Mouse (Mus musculus): ENCODE data around the gene Arhgef40. TPM values are rescaled to one million over a fixed set of nuclear protein-coding genes. Genes with fewer than 3 reads are reported as not detected.
A peak's percentile ranks its signal among the peaks of the same experiment; 100 is the strongest.

Arhgef40 gene
- polyA plus RNA-seq, 1 experiment from 2014 or later: 104 TPM

- Histone ChIP-seq H3K4me2 (peak overlapping the region; percentile 86), H3K9me3 (replicated peaks) (no peaks in the 10 kb centered on the region), H3K27ac (ENCODE audit: poor library complexity, severe bottlenecking) (peak overlapping the region; percentile 99), H3K27me3 (replicated peaks) (no peaks in the 10 kb centered on the region), H3K4me3 (peak overlapping the region; percentile 92), H3K4me1 (replicated peaks) (peaks cover 78% of the 10 kb centered on the region), H3K36me3 (peaks cover 14% of the 10 kb centered on the region), H3K9ac (peak overlapping the region; percentile 97)
- no peak for ATAC-seq (ENCODE audit: insufficient number of reproducible peaks, low FRiP score)
- WGBS: 75% methylated on average over 8 of the region's 8 CpGs
Measured at GRCm38 (mm10) chr14:52013021-52013610, 28.6 kb downstream of the Arhgef40 start.

GRCm38 (mm10) chr14:52013771-52014219 lies 29.3 kb downstream of the Arhgef40 start:
- ATAC-seq (ENCODE audit: insufficient number of reproducible peaks, low FRiP score): peak; percentile 26
- Histone ChIP-seq H3K4me2 (peak overlapping the region; percentile 86), H3K9me3 (replicated peaks) (no peaks in the 10 kb centered on the region), H3K4me3 (peak overlapping the region; percentile 92), H3K27ac (ENCODE audit: poor library complexity, severe bottlenecking) (peak overlapping the region; percentile 99), H3K4me1 (replicated peaks) (peaks cover 78% of the 10 kb centered on the region), H3K9ac (peak overlapping the region; percentile 97), H3K36me3 (peaks cover 8% of the 10 kb centered on the region), H3K27me3 (replicated peaks) (no peaks in the 10 kb centered on the region)
- WGBS: 2% methylated on average over 16 of the region's 24 CpGs

GRCm38 (mm10) chr14:52014271-52014760 lies 29.8 kb downstream of the Arhgef40 start:
- peaks cover 3% of the 10 kb centered on the region for H3K36me3 ChIP-seq
- peak; percentile 52 for ATAC-seq (ENCODE audit: insufficient number of reproducible peaks, low FRiP score)
- peak overlapping the region; percentile 97 for H3K9ac ChIP-seq
- H3K27ac ChIP-seq (ENCODE audit: poor library complexity, severe bottlenecking): peak overlapping the region; percentile 99
- H3K4me2 ChIP-seq: peak overlapping the region; percentile 86
- no peaks in the 10 kb centered on the region for H3K27me3 ChIP-seq (replicated peaks)
- WGBS: 3% methylated on average over 17 of the region's 80 CpGs
- H3K4me3 ChIP-seq: peak overlapping the region; percentile 92
- H3K9me3 ChIP-seq (replicated peaks): no peaks in the 10 kb centered on the region
- H3K4me1 ChIP-seq (replicated peaks): peaks cover 77% of the 10 kb centered on the region

DNA sequence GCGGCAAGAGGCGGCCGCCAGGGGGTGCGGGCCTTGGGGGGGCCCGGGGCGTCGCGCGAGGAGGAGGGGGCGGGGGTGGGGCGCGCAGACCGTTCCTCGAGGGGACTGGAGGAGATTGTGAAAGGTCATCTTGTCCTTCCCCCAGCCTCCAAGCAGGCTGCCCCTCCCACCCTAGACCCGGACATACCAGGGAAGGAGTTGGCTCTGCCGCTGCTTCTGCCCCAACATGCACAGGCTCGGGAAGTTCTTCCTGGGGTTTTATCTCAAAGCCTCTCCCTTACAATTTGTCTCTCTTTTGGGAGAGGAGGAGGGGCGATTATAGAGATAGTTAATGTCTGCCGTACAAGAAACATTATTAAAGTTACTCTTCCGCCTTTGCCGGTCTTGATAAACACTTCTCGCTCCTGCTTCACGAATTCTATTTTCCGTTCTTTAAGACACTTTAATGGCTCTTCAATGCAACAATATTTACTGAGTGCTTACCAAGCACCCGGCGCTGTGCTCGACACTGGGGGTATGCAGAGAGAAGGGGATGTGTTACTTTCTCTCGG lies 30.3 kb downstream of the Arhgef40 start:
- H3K9me3 ChIP-seq (replicated peaks): no peaks in the 10 kb centered on the region
- H3K36me3 ChIP-seq: no peaks in the 10 kb centered on the region; the same call in 1 of the 2 replicates
- peaks cover 72% of the 10 kb centered on the region for H3K4me1 ChIP-seq (replicated peaks)
- no peaks in the 10 kb centered on the region for H3K27me3 ChIP-seq (replicated peaks)
- peak overlapping the region; percentile 99 for H3K27ac ChIP-seq (ENCODE audit: poor library complexity, severe bottlenecking)
- H3K9ac ChIP-seq: peak overlapping the region; percentile 97
- peak overlapping the region; percentile 92 for H3K4me3 ChIP-seq
- H3K4me2 ChIP-seq: peak overlapping the region; percentile 86
- peak; percentile 60 for ATAC-seq (ENCODE audit: insufficient number of reproducible peaks, low FRiP score)
- under 1% methylated on average over 22 of the region's 28 CpGs for WGBS

- no peaks in the 10 kb centered on the region for H3K27me3 ChIP-seq (replicated peaks)
- no peaks in the 10 kb centered on the region for H3K9me3 ChIP-seq (replicated peaks)
- peaks cover 64% of the 10 kb centered on the region for H3K4me1 ChIP-seq (replicated peaks)
- peak within 1 kb of the TSS; percentile 99 for H3K27ac ChIP-seq (ENCODE audit: poor library complexity, severe bottlenecking)
- peak within 1 kb of the TSS; percentile 97 for H3K9ac ChIP-seq
- no peak for ATAC-seq (ENCODE audit: insufficient number of reproducible peaks, low FRiP score)
- peak within 1 kb of the TSS; percentile 92 for H3K4me3 ChIP-seq
- H3K4me2 ChIP-seq: peak within 1 kb of the TSS; percentile 86
- 33% methylated on average over 6 of the region's 6 CpGs for WGBS
- H3K36me3 ChIP-seq: no peaks in the 10 kb centered on the region
Measured at GRCm38 (mm10) chr14:52015445-52016100, 31.1 kb downstream of the Arhgef40 start, which contains the start of gene Tmem253. Gene Tmem253, plus strand, starts transcription at chr14:52015658.

DNA sequence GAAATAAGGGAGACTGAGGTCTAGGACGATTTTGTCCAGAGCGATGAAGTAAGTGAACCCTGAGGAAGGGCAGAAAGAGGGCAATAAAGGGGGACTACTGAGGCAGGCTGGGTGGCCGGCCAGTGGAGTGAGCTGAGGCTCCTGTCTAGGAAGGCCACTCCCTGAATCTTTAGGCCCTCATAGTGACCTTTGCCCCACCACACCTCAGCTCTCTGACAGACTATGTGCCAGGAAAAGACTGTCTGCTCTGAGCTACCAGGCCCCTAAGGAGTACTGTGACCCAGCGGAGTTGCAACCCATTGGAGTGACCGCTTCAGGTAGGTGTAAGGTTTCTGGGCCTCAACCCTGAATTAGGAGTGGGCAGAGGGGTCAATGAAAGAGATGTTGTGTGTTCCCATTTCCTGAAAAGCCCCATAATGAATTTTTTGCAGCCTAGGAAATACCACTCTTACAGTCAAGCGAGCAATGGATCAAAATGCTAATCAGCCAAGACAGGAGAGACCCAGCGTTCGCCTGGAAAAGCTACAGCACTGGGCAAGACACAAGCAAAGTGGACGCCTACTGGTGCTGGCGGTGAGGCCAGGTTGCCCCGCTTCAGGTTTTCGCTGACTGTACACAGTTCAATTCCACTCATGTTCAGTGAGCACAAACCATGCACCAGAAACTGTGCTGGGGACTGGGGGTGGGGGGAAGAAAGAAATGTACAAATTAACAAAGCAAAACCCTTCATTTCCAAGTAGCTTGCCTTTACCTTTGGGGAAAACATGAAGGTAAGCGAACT lies 32.3 kb downstream of the Arhgef40 start:
- Histone ChIP-seq H3K27ac (ENCODE audit: poor library complexity, severe bottlenecking) (peak overlapping the region; percentile 99; the same call in 1 of the 2 replicates), H3K9me3 (replicated peaks) (no peaks in the 10 kb centered on the region), H3K4me2 (no peak overlapping the region), H3K36me3 (no peaks in the 10 kb centered on the region), H3K4me3 (no peak overlapping the region), H3K9ac (peak overlapping the region; percentile 48; the same call in 1 of the 2 replicates), H3K4me1 (replicated peaks) (peaks cover 61% of the 10 kb centered on the region), H3K27me3 (replicated peaks) (no peaks in the 10 kb centered on the region)
- WGBS: 88% methylated on average over 13 of the region's 13 CpGs
- no peak for ATAC-seq (ENCODE audit: insufficient number of reproducible peaks, low FRiP score)

- WGBS: 66% methylated on average over 4 of the region's 4 CpGs
- Histone ChIP-seq H3K27me3 (replicated peaks) (no peaks in the 10 kb centered on the region), H3K4me1 (replicated peaks) (peaks cover 62% of the 10 kb centered on the region), H3K4me3 (no peak overlapping the region), H3K27ac (ENCODE audit: poor library complexity, severe bottlenecking) (no peak overlapping the region), H3K9me3 (replicated peaks) (no peaks in the 10 kb centered on the region), H3K36me3 (no peaks in the 10 kb centered on the region), H3K9ac (no peak overlapping the region), H3K4me2 (no peak overlapping the region)
- no peak for ATAC-seq (ENCODE audit: insufficient number of reproducible peaks, low FRiP score)
Measured at GRCm38 (mm10) chr14:52017662-52018061, 33.1 kb downstream of the Arhgef40 start.

GRCm38 (mm10) chr14:52018248-52019050 lies 33.9 kb downstream of the Arhgef40 start:
- peak overlapping the region; percentile 60 for H3K4me3 ChIP-seq
- ATAC-seq (ENCODE audit: insufficient number of reproducible peaks, low FRiP score): no peak
- no peak overlapping the region for H3K27ac ChIP-seq (ENCODE audit: poor library complexity, severe bottlenecking)
- H3K9me3 ChIP-seq (replicated peaks): no peaks in the 10 kb centered on the region
- H3K4me1 ChIP-seq (replicated peaks): peaks cover 58% of the 10 kb centered on the region
- WGBS: 83% methylated on average over 15 of the region's 15 CpGs
- H3K27me3 ChIP-seq (replicated peaks): no peaks in the 10 kb centered on the region
- peak overlapping the region; percentile 71 for H3K4me2 ChIP-seq
- H3K36me3 ChIP-seq: no peaks in the 10 kb centered on the region
- H3K9ac ChIP-seq: peak overlapping the region; percentile 86

DNA sequence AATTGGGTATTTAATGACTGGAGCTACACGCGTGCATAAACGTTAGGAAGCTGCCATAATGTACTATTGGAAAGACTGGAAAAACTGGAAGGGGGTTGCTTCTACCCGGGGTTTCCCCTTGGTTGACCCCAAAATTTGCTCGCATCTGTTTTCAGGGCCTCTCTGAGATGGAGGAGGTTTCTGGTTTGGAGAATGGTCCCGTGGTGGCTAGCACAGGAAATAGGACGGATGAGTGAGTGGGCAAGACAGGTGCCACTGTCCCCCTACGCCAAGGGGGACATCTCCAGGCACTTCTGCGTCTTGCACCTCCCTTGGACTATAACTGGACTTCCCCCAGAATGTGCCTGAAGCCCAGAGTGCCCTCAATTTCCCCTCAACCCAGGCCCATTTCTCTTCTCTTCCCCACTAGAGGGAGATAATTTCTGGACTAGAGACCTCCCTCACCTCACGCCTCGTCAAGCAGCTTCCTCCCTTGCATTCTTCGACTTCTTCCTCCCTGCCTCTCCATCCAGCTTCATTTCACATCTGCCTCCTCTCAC lies 34.6 kb downstream of the Arhgef40 start:
- H3K27ac ChIP-seq (ENCODE audit: poor library complexity, severe bottlenecking): peak overlapping the region; percentile 97
- WGBS: 41% methylated on average over 12 of the region's 12 CpGs
- no peaks in the 10 kb centered on the region for H3K27me3 ChIP-seq (replicated peaks)
- H3K4me1 ChIP-seq (replicated peaks): peaks cover 57% of the 10 kb centered on the region
- peak overlapping the region; percentile 71 for H3K4me2 ChIP-seq
- peak; percentile 12 for ATAC-seq (ENCODE audit: insufficient number of reproducible peaks, low FRiP score)
- no peaks in the 10 kb centered on the region for H3K9me3 ChIP-seq (replicated peaks)
- H3K36me3 ChIP-seq: no peaks in the 10 kb centered on the region
- peak overlapping the region; percentile 60 for H3K4me3 ChIP-seq
- peak overlapping the region; percentile 86 for H3K9ac ChIP-seq

Measured in heart, embryonic 12.5 days (tissue).